Mouse (Mus musculus): ENCODE results near the gene Limch1. TPM values are rescaled to one million over a fixed set of nuclear protein-coding genes. Genes with fewer than 3 reads are reported as not detected.

Limch1 gene
- total and polyA plus RNA-seq, 3 experiments = 0.05 TPM; not detected in 2

DNA sequence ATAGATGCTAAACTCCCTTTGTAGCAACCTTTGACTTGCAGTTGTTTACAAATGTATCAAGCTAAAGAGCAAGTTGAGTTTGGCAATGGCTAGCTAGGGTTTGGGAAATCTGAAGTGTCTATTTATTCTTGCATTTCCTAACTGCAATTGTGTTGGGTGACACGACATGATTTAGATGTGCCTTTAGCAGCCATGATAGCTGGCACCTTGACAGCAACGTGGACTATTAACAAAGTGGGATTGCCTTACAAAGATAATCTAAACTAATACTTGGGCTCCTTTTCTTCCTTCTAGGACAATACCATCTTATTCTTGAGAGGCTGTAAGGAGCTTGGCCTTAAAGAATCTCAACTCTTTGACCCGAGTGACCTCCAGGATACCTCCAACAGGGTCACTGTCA is 207.7 kb downstream of the Limch1 start:
- Histone ChIP-seq H3K36me3 (replicated peaks in 1 of 2; ENCODE audit: control insufficient read depth in 1 of 2, insufficient read depth in 1 of 2, low read length in 1 of 2) (no peaks in the 10 kb centered on the region), H3K9me3 (replicated peaks; ENCODE audit: low read length) (peaks cover 5% of the 10 kb centered on the region), H3K9ac (ENCODE audit: insufficient read depth, low read depth) (no peak overlapping the region), H3K27ac (ENCODE audit: insufficient read depth, low read depth) (no peak overlapping the region), H3K4me2 (ENCODE audit: insufficient read depth, low read depth, poor library complexity, severe bottlenecking) (no peak overlapping the region), H3K79me2 (replicated peaks; ENCODE audit: control insufficient read depth, extremely low read depth, insufficient read depth, poor library complexity, severe bottlenecking) (no peaks in the 10 kb centered on the region), H3K4me1 (ENCODE audit: control insufficient read depth in 1 of 2, insufficient read depth in 2 of 2) (peaks cover 0 to 6% of the 10 kb centered on the region in 2 experiments; a peak in 2 of 4 replicates), H3K27me3 (replicated peaks) (no peaks in the 10 kb centered on the region), H3K4me3 (replicated peaks in 1 of 3; ENCODE audit: low read depth in 2 of 3, low read length in 2 of 3, poor library complexity in 1 of 3) (no peak overlapping the region)
- TF ChIP-seq BHLHE40 (IDR thresholded peaks at IDR 0.05; ENCODE audit: low read depth, low read length) = no peak
- no peak for DNase-seq (ENCODE audit: extremely low read depth)
- in situ Hi-C loops (cut with MboI; ENCODE audit: low pct_ligation_motif_present, low pct_unique_long_range_greater_than_20kb, low sequenced_read_pairs) = no loop called here
- dilution Hi-C loops (cut with MboI; ENCODE audit: extremely low pct_ligation_motif_present, extremely low pct_unique_long_range_greater_than_20kb, low sequenced_read_pairs) = no loop called here

DNA sequence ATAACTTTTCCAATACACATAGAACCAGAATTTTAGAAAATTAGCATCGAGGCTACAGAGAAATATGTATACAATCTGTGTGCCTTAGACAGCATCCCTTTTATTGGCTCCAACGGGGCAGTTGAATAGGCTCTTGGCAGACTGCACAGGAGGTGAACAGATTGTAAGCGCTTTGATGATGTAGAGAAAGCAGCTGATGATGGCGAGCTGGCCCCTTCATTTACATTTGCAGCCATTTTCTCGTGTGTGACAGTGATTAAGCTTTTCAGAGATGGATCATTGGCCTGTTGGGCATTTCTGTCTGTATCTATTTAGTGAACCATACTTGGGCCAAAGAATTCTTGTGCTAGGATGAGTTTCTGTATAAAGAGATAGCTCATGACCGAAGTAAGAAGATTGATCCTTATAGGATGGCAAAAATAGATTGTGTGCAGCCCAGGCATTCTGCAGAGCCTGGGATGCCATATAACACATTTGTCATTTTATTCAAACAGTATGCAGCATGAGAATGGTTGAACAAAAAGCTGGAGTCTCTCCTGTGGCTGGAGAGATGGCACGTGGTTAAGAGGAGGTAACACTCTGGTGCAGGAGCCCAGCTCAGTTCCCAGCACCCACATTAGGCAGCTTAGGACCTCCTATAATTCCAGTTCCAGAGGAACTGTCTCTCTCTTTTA is 208.5 kb downstream of the Limch1 start:
- dilution Hi-C loops (cut with MboI; ENCODE audit: extremely low pct_ligation_motif_present, extremely low pct_unique_long_range_greater_than_20kb, low sequenced_read_pairs) = no loop called here
- Histone ChIP-seq H3K36me3 (replicated peaks in 1 of 2; ENCODE audit: control insufficient read depth in 1 of 2, insufficient read depth in 1 of 2, low read length in 1 of 2) (no peaks in the 10 kb centered on the region), H3K79me2 (replicated peaks; ENCODE audit: control insufficient read depth, extremely low read depth, insufficient read depth, poor library complexity, severe bottlenecking) (no peaks in the 10 kb centered on the region), H3K4me2 (ENCODE audit: insufficient read depth, low read depth, poor library complexity, severe bottlenecking) (no peak overlapping the region), H3K4me3 (replicated peaks in 1 of 3; ENCODE audit: low read depth in 2 of 3, low read length in 2 of 3, poor library complexity in 1 of 3) (no peak overlapping the region), H3K27ac (ENCODE audit: insufficient read depth, low read depth) (no peak overlapping the region), H3K9ac (ENCODE audit: insufficient read depth, low read depth) (no peak overlapping the region), H3K9me3 (replicated peaks; ENCODE audit: low read length) (peaks cover 5% of the 10 kb centered on the region), H3K27me3 (replicated peaks) (no peaks in the 10 kb centered on the region), H3K4me1 (ENCODE audit: control insufficient read depth in 1 of 2, insufficient read depth in 2 of 2) (peaks cover 0 to 6% of the 10 kb centered on the region in 2 experiments; a peak in 2 of 4 replicates)
- DNase-seq (ENCODE audit: extremely low read depth) = no peak
- TF ChIP-seq USF2 (conservative IDR thresholded peaks at IDR 0.05; ENCODE audit: low read depth, low read length) (no peak), ETS1 (conservative IDR thresholded peaks at IDR 0.05; ENCODE audit: low read depth, low read length) (no peak), MYC (IDR thresholded peaks at IDR 0.05; ENCODE audit: low read depth, low read length) (no peak), GABPA (IDR thresholded peaks at IDR 0.05; ENCODE audit: insufficient replicate concordance, low read depth, low read length) (no peak), CTCF (conservative IDR thresholded peaks at IDR 0.05 in 1 of 2, IDR thresholded peaks at IDR 0.05 in 1 of 2; ENCODE audit: low read depth in 2 of 2, low read length in 2 of 2) (no peak), NRF1 (IDR thresholded peaks at IDR 0.05; ENCODE audit: low read depth, low read length) (no peak), ZNF384 (IDR thresholded peaks at IDR 0.05; ENCODE audit: low read depth, low read length) (no peak), CHD1 (IDR thresholded peaks at IDR 0.05; ENCODE audit: low read depth, low read length) (no peak), UBTF (IDR thresholded peaks at IDR 0.05; ENCODE audit: low read depth, low read length) (no peak), ZKSCAN1 (IDR thresholded peaks at IDR 0.05; ENCODE audit: borderline replicate concordance, low read depth, low read length) (no peak), MAZ (IDR thresholded peaks at IDR 0.05; ENCODE audit: low read depth, low read length) (no peak), POLR2AphosphoS2 (IDR thresholded peaks at IDR 0.05; ENCODE audit: low read depth, low read length) (no peak), ZMIZ1 (IDR thresholded peaks at IDR 0.05; ENCODE audit: low read depth, low read length) (no peak)
- in situ Hi-C loops (cut with MboI; ENCODE audit: low pct_ligation_motif_present, low pct_unique_long_range_greater_than_20kb, low sequenced_read_pairs) = no loop called here
